Mouse (Mus musculus): ENCODE measurements around the gene Rarres2. TPM values are rescaled to one million over a fixed set of nuclear protein-coding genes. Genes with fewer than 3 reads are reported as not detected.

The Rarres2 gene
- polyA plus RNA-seq, 1 experiment = 10.5 TPM

DNA sequence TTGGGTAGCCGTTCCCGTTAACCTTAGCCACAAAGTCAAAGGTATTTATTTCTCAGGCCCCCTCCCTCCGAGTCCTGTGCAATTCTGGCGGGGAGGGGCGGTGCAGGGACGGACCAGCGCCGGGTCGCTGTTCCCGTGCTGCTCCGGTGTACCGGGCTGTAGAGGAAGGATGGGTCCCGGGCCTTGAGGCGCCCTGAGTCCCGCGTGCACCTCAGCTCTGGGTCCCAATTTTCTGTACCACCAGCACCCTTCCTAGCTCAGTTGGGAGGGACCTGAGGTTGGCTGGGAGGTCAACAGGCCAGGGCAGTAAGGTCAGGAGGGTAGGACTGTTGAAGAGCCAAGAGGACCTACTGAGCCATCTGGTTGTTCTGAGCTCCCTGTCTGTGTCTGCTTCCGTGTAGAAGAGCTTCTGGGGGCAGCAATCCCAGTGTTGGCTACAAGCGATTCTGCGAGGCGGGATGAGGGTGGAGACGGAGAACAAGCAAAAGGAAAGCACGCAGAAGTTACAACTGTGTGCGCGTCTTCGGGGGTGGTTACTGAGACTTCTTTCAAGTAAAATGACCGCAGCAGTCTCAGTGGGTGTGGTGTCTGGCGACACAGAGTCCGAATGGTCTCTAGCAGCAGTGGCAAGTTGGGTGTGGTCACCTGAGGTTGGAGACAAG, 29.6 kb upstream of the Rarres2 start:
- TF ChIP-seq CTCF (IDR thresholded peaks at IDR 0.05; ENCODE audit: control insufficient read depth, insufficient read depth, insufficient replicate concordance, low read depth, low read length) = no peak
- peaks cover 10% of the 10 kb centered on the region for H3K4me1 ChIP-seq (ENCODE audit: control insufficient read depth, insufficient read depth, low read length)
- H3K27me3 ChIP-seq (ENCODE audit: control insufficient read depth, insufficient read depth, low read length) = no peaks in the 10 kb centered on the region
- no peaks in the 10 kb centered on the region for H3K36me3 ChIP-seq (ENCODE audit: control insufficient read depth, insufficient read depth, low read length)
- peak overlapping the region; percentile 70 for H3K27ac ChIP-seq (ENCODE audit: control insufficient read depth, insufficient read depth, low read depth, low read length)
- peak overlapping the region; percentile 77 for H3K4me3 ChIP-seq (ENCODE audit: control insufficient read depth, low read depth, low read length)

GRCm38 (mm10) chr6:48601271-48602079, 28.9 kb upstream of the Rarres2 start, which contains the start of gene Zfp775:
Gene Zfp775 (plus strand): TSS chr6:48602063.
- no peak for TF ChIP-seq CTCF (IDR thresholded peaks at IDR 0.05; ENCODE audit: control insufficient read depth, insufficient read depth, insufficient replicate concordance, low read depth, low read length)
- peak; percentile 35 for TF ChIP-seq POLR2A (IDR thresholded peaks at IDR 0.05; ENCODE audit: control insufficient read depth, low read depth, low read length)
- Histone ChIP-seq H3K36me3 (ENCODE audit: control insufficient read depth, insufficient read depth, low read length) (no peaks in the 10 kb centered on the region), H3K27ac (ENCODE audit: control insufficient read depth, insufficient read depth, low read depth, low read length) (peak within 1 kb of the TSS; percentile 70)

GRCm38 (mm10) chr6:48600594-48600993, 28.0 kb upstream of the Rarres2 start:
- H3K4me1 ChIP-seq (ENCODE audit: control insufficient read depth, insufficient read depth, low read length) = peaks cover 19% of the 10 kb centered on the region
- H3K36me3 ChIP-seq (ENCODE audit: control insufficient read depth, insufficient read depth, low read length) = no peaks in the 10 kb centered on the region
- no peak overlapping the region for H3K4me3 ChIP-seq (ENCODE audit: control insufficient read depth, low read depth, low read length)
- no peak overlapping the region for H3K27ac ChIP-seq (ENCODE audit: control insufficient read depth, insufficient read depth, low read depth, low read length)
- H3K27me3 ChIP-seq (ENCODE audit: control insufficient read depth, insufficient read depth, low read length) = no peaks in the 10 kb centered on the region
- no peak for TF ChIP-seq POLR2A (IDR thresholded peaks at IDR 0.05; ENCODE audit: control insufficient read depth, low read depth, low read length)
- TF ChIP-seq CTCF (IDR thresholded peaks at IDR 0.05; ENCODE audit: control insufficient read depth, insufficient read depth, insufficient replicate concordance, low read depth, low read length) = no peak

More at GRCm38 (mm10) chr6:48601271-48602079, 28.9 kb upstream of the Rarres2 start, which contains the start of gene Zfp775:
- Histone ChIP-seq H3K27me3 (ENCODE audit: control insufficient read depth, insufficient read depth, low read length) (no peaks in the 10 kb centered on the region), H3K4me1 (ENCODE audit: control insufficient read depth, insufficient read depth, low read length) (peaks cover 16% of the 10 kb centered on the region), H3K4me3 (ENCODE audit: control insufficient read depth, low read depth, low read length) (peak within 1 kb of the TSS; percentile 77)

- no peaks in the 10 kb centered on the region for H3K36me3 ChIP-seq (ENCODE audit: control insufficient read depth, insufficient read depth, low read length)
These were observed 24.6 kb upstream of the Rarres2 start for GRCm38 (mm10) chr6:48597233-48597625.

DNA sequence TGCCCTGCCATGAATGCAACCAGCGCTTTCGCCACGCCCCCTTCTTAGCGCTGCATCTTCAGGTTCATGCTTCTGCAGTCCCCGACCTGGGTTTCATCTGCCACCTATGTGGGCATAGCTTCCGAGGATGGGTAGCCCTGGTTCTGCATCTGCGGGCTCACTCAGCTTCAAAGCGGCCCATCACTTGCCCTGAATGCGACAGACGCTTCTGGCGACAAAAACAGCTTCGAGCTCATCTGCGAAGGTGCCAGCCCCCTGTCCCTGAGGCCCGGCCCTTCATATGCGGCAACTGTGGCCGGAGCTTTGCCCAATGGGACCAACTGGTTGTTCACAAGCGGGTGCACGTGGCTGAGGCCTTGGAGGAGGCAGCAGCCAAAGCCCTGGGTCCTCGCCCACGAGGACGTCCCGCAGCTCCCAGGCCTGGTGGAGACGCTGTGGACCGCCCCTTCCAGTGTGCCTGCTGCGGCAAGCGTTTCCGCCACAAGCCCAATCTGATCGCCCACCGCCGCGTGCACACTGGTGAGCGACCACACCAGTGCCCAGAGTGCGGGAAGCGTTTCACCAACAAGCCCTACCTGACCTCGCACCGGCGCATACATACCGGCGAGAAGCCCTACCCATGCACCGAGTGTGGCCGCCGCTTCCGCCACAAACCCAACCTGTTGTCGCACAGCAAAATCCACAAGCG, 24.1 kb upstream of the Rarres2 start:
- H3K4me3 ChIP-seq (ENCODE audit: control insufficient read depth, low read depth, low read length) = peak overlapping the region; percentile 53
- peaks cover 29% of the 10 kb centered on the region for H3K4me1 ChIP-seq (ENCODE audit: control insufficient read depth, insufficient read depth, low read length)
- TF ChIP-seq CTCF (IDR thresholded peaks at IDR 0.05; ENCODE audit: control insufficient read depth, insufficient read depth, insufficient replicate concordance, low read depth, low read length) (no peak), POLR2A (IDR thresholded peaks at IDR 0.05; ENCODE audit: control insufficient read depth, low read depth, low read length) (no peak)
- no peak overlapping the region for H3K27ac ChIP-seq (ENCODE audit: control insufficient read depth, insufficient read depth, low read depth, low read length)
- no peaks in the 10 kb centered on the region for H3K27me3 ChIP-seq (ENCODE audit: control insufficient read depth, insufficient read depth, low read length)
- H3K36me3 ChIP-seq (ENCODE audit: control insufficient read depth, insufficient read depth, low read length) = no peaks in the 10 kb centered on the region

More at GRCm38 (mm10) chr6:48597233-48597625, 24.6 kb upstream of the Rarres2 start:
- peaks cover 31% of the 10 kb centered on the region for H3K4me1 ChIP-seq (ENCODE audit: control insufficient read depth, insufficient read depth, low read length)
- H3K27ac ChIP-seq (ENCODE audit: control insufficient read depth, insufficient read depth, low read depth, low read length) = no peak overlapping the region
- peak overlapping the region; percentile 53 for H3K4me3 ChIP-seq (ENCODE audit: control insufficient read depth, low read depth, low read length)
- TF ChIP-seq POLR2A (IDR thresholded peaks at IDR 0.05; ENCODE audit: control insufficient read depth, low read depth, low read length) (no peak), CTCF (IDR thresholded peaks at IDR 0.05; ENCODE audit: control insufficient read depth, insufficient read depth, insufficient replicate concordance, low read depth, low read length) (no peak)
- no peaks in the 10 kb centered on the region for H3K27me3 ChIP-seq (ENCODE audit: control insufficient read depth, insufficient read depth, low read length)

- Histone ChIP-seq H3K4me1 (ENCODE audit: control insufficient read depth, insufficient read depth, low read length) (peaks cover 25% of the 10 kb centered on the region), H3K27ac (ENCODE audit: control insufficient read depth, insufficient read depth, low read depth, low read length) (no peak overlapping the region), H3K36me3 (ENCODE audit: control insufficient read depth, insufficient read depth, low read length) (no peaks in the 10 kb centered on the region), H3K27me3 (ENCODE audit: control insufficient read depth, insufficient read depth, low read length) (no peaks in the 10 kb centered on the region), H3K4me3 (ENCODE audit: control insufficient read depth, low read depth, low read length) (peak overlapping the region; percentile 14; the same call in 1 of the 2 replicates)
- no peak for TF ChIP-seq POLR2A (IDR thresholded peaks at IDR 0.05; ENCODE audit: control insufficient read depth, low read depth, low read length)
- TF ChIP-seq CTCF (IDR thresholded peaks at IDR 0.05; ENCODE audit: control insufficient read depth, insufficient read depth, insufficient replicate concordance, low read depth, low read length) = no peak
These were observed 22.7 kb upstream of the Rarres2 start for GRCm38 (mm10) chr6:48595278-48595677.
